Mouse (Mus musculus): ENCODE results near the gene Smn1. TPM values are rescaled to one million over a fixed set of nuclear protein-coding genes. Genes with fewer than 3 reads are reported as not detected.
A peak's percentile ranks its signal among the peaks of the same experiment; 100 is the strongest.
"Not testable (repeated sequence)": the region's sequence is repeated elsewhere in the genome, so short reads cannot be mapped to it uniquely, and the experiment has no call there.

Smn1 gene
- polyA plus RNA-seq, 1 experiment from 2014 or later: 14.6 TPM

- no peak for DNase-seq
Measured at GRCm38 (mm10) chr13:100112218-100112972, 12.3 kb upstream of the Smn1 start.

GRCm38 (mm10) chr13:100123970-100124369 is 682 bp upstream of the Smn1 start:
- no peak for DNase-seq
- no peak for TF ChIP-seq EP300 (IDR thresholded peaks at IDR 0.05; ENCODE audit: low read depth)
- TF ChIP-seq CTCF (IDR thresholded peaks at IDR 0.05; ENCODE audit: low read depth): no peak
- Histone ChIP-seq H3K36me3 (replicated peaks; ENCODE audit: insufficient read depth, low read length) (peaks cover 22% of the 10 kb centered on the region), H3K27me3 (ENCODE audit: insufficient read depth, low read length) (no peaks in the 10 kb centered on the region), H3K9ac (replicated peaks) (no peak overlapping the region), H3K27ac (ENCODE audit: low read depth) (no peak overlapping the region), H3K4me3 (ENCODE audit: low read depth, low read length) (peak overlapping the region; percentile 91; the same call in 1 of the 2 replicates), H3K4me1 (ENCODE audit: insufficient read depth) (peaks cover 11% of the 10 kb centered on the region), H3K9me3 (ENCODE audit: low read length) (no peaks in the 10 kb centered on the region), H3K4me2 (ENCODE audit: low read depth, low read length) (peak overlapping the region; percentile 89)
- 82% methylated on average over 3 of the region's 3 CpGs for WGBS (ENCODE audit: insufficient replicate concordance)
- no peak for ATAC-seq

More at GRCm38 (mm10) chr13:100112218-100112972, 12.3 kb upstream of the Smn1 start:
- TF ChIP-seq EP300 (IDR thresholded peaks at IDR 0.05; ENCODE audit: low read depth) (no peak), CTCF (IDR thresholded peaks at IDR 0.05; ENCODE audit: low read depth) (peak; percentile 74)
- H3K4me3 ChIP-seq (ENCODE audit: low read depth, low read length): no peak overlapping the region
- H3K9me3 ChIP-seq (ENCODE audit: low read length): no peaks in the 10 kb centered on the region
- H3K4me2 ChIP-seq (ENCODE audit: low read depth, low read length): no peak overlapping the region
- H3K27me3 ChIP-seq (ENCODE audit: insufficient read depth, low read length): no peaks in the 10 kb centered on the region
- H3K27ac ChIP-seq (ENCODE audit: low read depth): no peak overlapping the region
- peaks cover 6% of the 10 kb centered on the region; the same call in 1 of the 2 replicates for H3K4me1 ChIP-seq (ENCODE audit: insufficient read depth)
- no peaks in the 10 kb centered on the region for H3K36me3 ChIP-seq (replicated peaks; ENCODE audit: insufficient read depth, low read length)
- no peak overlapping the region for H3K9ac ChIP-seq (replicated peaks)
- 33% methylated on average over 5 of the region's 5 CpGs for WGBS (ENCODE audit: insufficient replicate concordance)
- ATAC-seq: no peak

GRCm38 (mm10) chr13:100125258-100125643 is 599 bp downstream of the Smn1 start:
- H3K4me3 ChIP-seq (ENCODE audit: low read depth, low read length): peak overlapping the region; percentile 91
- no peaks in the 10 kb centered on the region for H3K27me3 ChIP-seq (ENCODE audit: insufficient read depth, low read length)
- peak overlapping the region; percentile 89 for H3K4me2 ChIP-seq (ENCODE audit: low read depth, low read length)
- 1% methylated on average over 10 of the region's 10 CpGs for WGBS (ENCODE audit: insufficient replicate concordance)
- no peaks in the 10 kb centered on the region for H3K9me3 ChIP-seq (ENCODE audit: low read length)
- peaks cover 26% of the 10 kb centered on the region for H3K36me3 ChIP-seq (replicated peaks; ENCODE audit: insufficient read depth, low read length)
- ATAC-seq: peak; percentile 16
- 0 out of 2 replicates have a peak overlapping the region, but pooled peaks have one; percentile 50 for H3K27ac ChIP-seq (ENCODE audit: low read depth)
- TF ChIP-seq EP300 (IDR thresholded peaks at IDR 0.05; ENCODE audit: low read depth) (no peak), CTCF (IDR thresholded peaks at IDR 0.05; ENCODE audit: low read depth) (no peak)
- peak overlapping the region; percentile 89 for H3K9ac ChIP-seq (replicated peaks)
- peaks cover 11% of the 10 kb centered on the region for H3K4me1 ChIP-seq (ENCODE audit: insufficient read depth)
- no peak for DNase-seq

GRCm38 (mm10) chr13:100141646-100142314 is 17.1 kb downstream of the Smn1 start:
- no peaks in the 10 kb centered on the region for H3K27me3 ChIP-seq (ENCODE audit: insufficient read depth, low read length)
- no peaks in the 10 kb centered on the region for H3K9me3 ChIP-seq (ENCODE audit: low read length)
- no peak overlapping the region for H3K27ac ChIP-seq (ENCODE audit: low read depth)
- no peak overlapping the region for H3K9ac ChIP-seq (replicated peaks)
- 68% methylated on average over 8 of the region's 8 CpGs for WGBS (ENCODE audit: insufficient replicate concordance)
- H3K4me1 ChIP-seq (ENCODE audit: insufficient read depth): no peaks in the 10 kb centered on the region
- TF ChIP-seq EP300 (IDR thresholded peaks at IDR 0.05; ENCODE audit: low read depth) (no peak), CTCF (IDR thresholded peaks at IDR 0.05; ENCODE audit: low read depth) (no peak)
- H3K4me3 ChIP-seq (ENCODE audit: low read depth, low read length): no peak overlapping the region
- DNase-seq (no peak), ATAC-seq (no peak)
- peaks cover 14% of the 10 kb centered on the region for H3K36me3 ChIP-seq (replicated peaks; ENCODE audit: insufficient read depth, low read length)
- no peak overlapping the region for H3K4me2 ChIP-seq (ENCODE audit: low read depth, low read length)

- peak overlapping the region; percentile 37 for H3K27ac ChIP-seq (ENCODE audit: low read depth)
- ATAC-seq: peak; percentile 74
Measured at GRCm38 (mm10) chr13:100152659-100153058, 28.0 kb downstream of the Smn1 start.

GRCm38 (mm10) chr13:100156624-100157023 is 32.0 kb downstream of the Smn1 start:
- no peak overlapping the region for H3K4me3 ChIP-seq (ENCODE audit: low read depth, low read length)
- H3K36me3 ChIP-seq (replicated peaks; ENCODE audit: insufficient read depth, low read length): no peaks in the 10 kb centered on the region
- WGBS (ENCODE audit: insufficient replicate concordance): 82% methylated on average over 3 of the region's 3 CpGs
- ATAC-seq: no peak
- TF ChIP-seq CTCF (IDR thresholded peaks at IDR 0.05; ENCODE audit: low read depth): no peak
- TF ChIP-seq EP300 (IDR thresholded peaks at IDR 0.05; ENCODE audit: low read depth): no peak
- H3K9me3 ChIP-seq (ENCODE audit: low read length): no peaks in the 10 kb centered on the region
- H3K4me2 ChIP-seq (ENCODE audit: low read depth, low read length): no peak overlapping the region
- H3K9ac ChIP-seq (replicated peaks): no peak overlapping the region
- no peak overlapping the region for H3K27ac ChIP-seq (ENCODE audit: low read depth)
- peaks cover 7% of the 10 kb centered on the region for H3K4me1 ChIP-seq (ENCODE audit: insufficient read depth)
- no peaks in the 10 kb centered on the region for H3K27me3 ChIP-seq (ENCODE audit: insufficient read depth, low read length)
- DNase-seq: no peak

More at GRCm38 (mm10) chr13:100152659-100153058, 28.0 kb downstream of the Smn1 start:
- no peaks in the 10 kb centered on the region for H3K27me3 ChIP-seq (ENCODE audit: insufficient read depth, low read length)
- H3K4me2 ChIP-seq (ENCODE audit: low read depth, low read length): no peak overlapping the region
- peak; percentile 60 for TF ChIP-seq EP300 (IDR thresholded peaks at IDR 0.05; ENCODE audit: low read depth)
- no peak for TF ChIP-seq CTCF (IDR thresholded peaks at IDR 0.05; ENCODE audit: low read depth)
- WGBS (ENCODE audit: insufficient replicate concordance): 25% methylated on average over 1 of the region's 1 CpGs
- peak; percentile 47 for DNase-seq
- H3K4me3 ChIP-seq (ENCODE audit: low read depth, low read length): no peak overlapping the region
- no peak overlapping the region for H3K9ac ChIP-seq (replicated peaks)
- H3K9me3 ChIP-seq (ENCODE audit: low read length): no peaks in the 10 kb centered on the region
- peaks cover 2% of the 10 kb centered on the region; the same call in 1 of the 2 replicates for H3K36me3 ChIP-seq (replicated peaks; ENCODE audit: insufficient read depth, low read length)
- peaks cover 7% of the 10 kb centered on the region for H3K4me1 ChIP-seq (ENCODE audit: insufficient read depth)

GRCm38 (mm10) chr13:100161171-100161870 is 36.7 kb downstream of the Smn1 start:
- H3K36me3 ChIP-seq (replicated peaks; ENCODE audit: insufficient read depth, low read length); H3K9ac ChIP-seq (replicated peaks); H3K4me1 ChIP-seq (ENCODE audit: insufficient read depth); H3K9me3 ChIP-seq (ENCODE audit: low read length); H3K4me3 ChIP-seq (ENCODE audit: low read depth, low read length); H3K27me3 ChIP-seq (ENCODE audit: insufficient read depth, low read length); DNase-seq; H3K27ac ChIP-seq (ENCODE audit: low read depth); H3K4me2 ChIP-seq (ENCODE audit: low read depth, low read length): not testable (repeated sequence)
- ATAC-seq: peak; percentile 92
- 62% methylated on average over 11 of the region's 11 CpGs for WGBS (ENCODE audit: insufficient replicate concordance)

GRCm38 (mm10) chr13:100162467-100162866 is 37.8 kb downstream of the Smn1 start:
- H3K9ac ChIP-seq (replicated peaks): not testable (repeated sequence)

More at GRCm38 (mm10) chr13:100162467-100162866, 37.8 kb downstream of the Smn1 start:
- H3K27ac ChIP-seq (ENCODE audit: low read depth); ATAC-seq; H3K27me3 ChIP-seq (ENCODE audit: insufficient read depth, low read length); H3K4me2 ChIP-seq (ENCODE audit: low read depth, low read length); DNase-seq; H3K9me3 ChIP-seq (ENCODE audit: low read length); H3K36me3 ChIP-seq (replicated peaks; ENCODE audit: insufficient read depth, low read length); H3K4me3 ChIP-seq (ENCODE audit: low read depth, low read length); H3K4me1 ChIP-seq (ENCODE audit: insufficient read depth): not testable (repeated sequence)

Data from liver, postnatal 0 days (tissue).